Mouse (Mus musculus) ovary, postnatal 36 days (tissue): ENCODE measurements around the gene D6Ertd527e.

Experiments
- DNase-seq: peaks from one replicate; pipeline ENCODE4 v3.0.0; 2022; ENCODE audit warnings: low spot score, mixed read lengths

D6Ertd527e gene

DNA sequence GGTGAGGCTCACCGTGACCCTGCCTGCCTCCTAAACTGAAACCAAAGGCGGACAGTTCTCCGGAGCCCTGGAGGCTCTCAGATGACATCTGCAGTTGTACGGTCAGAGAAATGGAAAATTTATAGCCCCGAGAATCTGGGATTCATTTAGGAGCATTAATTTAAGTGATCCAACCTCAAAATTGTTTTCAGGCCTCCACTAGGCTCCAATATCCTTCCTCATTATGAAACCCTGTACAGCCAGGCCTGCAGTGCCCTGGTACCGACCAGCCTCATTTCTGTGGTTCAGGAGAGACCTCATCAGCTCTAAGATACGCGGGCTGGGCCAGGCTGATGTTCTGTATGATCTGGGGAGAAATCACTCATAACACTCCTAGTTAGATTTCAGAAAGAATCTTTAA, 46.9 kb downstream of the D6Ertd527e start:
- no peak for DNase-seq

DNA sequence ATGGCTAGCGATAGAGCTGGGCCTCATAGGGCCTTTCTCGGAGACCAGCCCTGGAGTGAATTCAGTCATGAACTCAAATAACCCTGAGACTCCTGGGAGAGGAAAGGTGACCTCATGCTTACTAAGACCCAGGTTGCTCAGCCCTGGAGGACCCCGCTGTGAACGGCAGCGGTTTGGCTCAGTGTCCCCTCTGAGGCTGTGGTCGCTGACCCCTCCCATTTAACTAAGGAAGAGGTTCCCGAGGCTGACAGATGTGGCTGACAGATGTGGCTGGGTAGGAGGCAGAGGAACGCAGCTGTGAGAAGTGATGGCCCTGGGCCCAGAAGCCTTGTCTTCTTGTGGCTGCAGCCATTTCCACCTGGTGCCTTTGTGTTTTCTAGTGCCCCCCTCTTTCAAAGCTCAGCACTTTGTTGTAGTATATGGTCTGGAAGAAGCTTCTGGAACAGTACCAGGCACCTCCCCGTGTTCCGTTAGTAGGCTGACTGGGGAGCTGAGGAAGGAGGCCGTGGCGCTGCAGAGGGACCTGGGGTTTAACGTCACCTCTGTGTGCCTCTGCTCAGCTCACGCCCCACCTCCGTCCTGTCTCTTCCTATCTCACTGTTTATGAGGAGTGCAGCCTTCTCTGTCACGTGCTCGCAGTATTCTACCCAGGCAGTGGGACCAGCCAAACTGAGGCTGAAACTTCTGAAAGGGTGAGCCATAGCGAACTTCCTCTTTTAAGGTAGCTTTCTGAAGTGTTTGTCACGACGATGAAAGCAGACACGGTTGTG, 48.1 kb downstream of the D6Ertd527e start:
- no peak for DNase-seq

DNA sequence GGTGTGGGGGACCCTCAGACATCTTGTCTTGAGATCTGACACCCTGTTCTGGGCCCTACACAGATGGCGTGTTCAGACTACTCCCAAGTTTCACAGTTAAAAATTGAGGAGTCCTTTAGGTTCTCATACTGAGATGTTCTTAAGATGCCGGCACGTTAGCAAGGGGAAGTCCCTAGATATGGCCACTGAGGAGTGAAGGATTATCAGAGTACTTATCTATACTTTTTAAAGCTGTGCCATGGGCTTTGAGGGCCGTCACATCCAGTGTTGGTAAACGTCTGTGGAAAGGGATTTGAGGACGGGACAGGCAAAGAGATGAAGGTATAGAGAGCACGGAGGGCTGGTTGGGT, 48.7 kb downstream of the D6Ertd527e start:
- no peak for DNase-seq

DNA sequence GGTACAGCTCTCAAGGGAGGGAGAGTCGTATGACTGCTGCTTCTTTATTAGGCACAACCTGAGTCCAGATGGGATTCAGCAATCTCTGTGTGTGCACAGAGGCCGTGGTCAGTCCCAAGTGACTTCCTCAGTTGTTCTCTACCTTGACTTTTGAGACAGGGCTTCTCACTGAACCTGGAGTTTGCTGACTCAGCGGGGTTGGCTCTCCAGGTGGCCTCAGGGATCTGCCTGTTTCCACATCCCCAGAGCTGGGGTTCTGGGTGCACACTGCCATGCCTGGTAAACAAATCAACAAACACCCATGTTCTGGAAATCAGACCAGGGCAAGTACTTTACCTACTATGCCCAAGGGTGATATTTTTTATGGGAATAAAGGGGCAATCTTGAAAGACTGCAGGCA, 49.3 kb downstream of the D6Ertd527e start:
- DNase-seq = no peak

DNA sequence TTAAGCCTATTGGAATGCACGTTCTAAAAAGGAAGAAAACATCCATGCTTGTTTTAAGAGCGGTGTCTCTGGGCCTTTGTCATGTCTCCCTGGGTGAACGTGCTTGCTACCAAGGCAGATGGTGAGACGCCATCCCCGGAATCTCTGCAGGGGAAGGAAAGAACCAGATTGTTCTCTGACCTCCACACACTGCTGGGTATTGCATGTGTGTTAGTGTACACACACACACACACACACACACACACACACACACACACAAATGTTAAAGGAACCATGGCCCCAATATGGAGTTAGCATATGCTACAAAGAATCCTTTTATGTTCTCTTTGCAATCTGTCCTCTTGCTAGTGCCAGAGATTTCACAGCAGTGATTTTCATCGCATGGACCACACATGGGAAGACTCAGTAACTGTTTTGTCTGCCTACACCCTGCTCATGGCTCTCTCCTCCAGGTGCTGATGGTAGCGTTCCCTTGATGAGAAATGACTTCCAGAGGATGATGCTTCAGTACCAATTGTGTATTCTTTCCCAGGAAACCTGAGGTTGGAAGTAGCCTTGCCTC, 53.6 kb downstream of the D6Ertd527e start:
- DNase-seq = no peak

DNA sequence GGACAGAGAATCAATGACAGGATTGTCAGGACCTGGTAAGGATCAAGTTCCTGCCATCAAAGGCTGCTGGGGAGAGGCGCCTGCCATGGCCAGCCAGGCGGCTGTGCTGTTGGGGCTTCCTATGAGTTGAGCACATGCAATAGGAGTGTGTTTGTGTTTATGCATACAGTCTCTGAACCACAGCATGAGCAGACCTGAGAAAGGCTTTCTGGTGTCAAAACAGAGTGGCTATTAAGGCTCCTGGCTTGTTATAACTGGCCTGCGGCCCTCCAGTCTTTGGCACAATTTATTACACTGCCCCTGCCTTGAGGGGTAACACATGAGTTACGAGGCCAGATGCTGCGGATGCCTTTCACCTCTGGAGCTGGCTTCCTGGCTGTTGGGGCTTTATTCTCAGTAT, 55.6 kb downstream of the D6Ertd527e start:
- no peak for DNase-seq

DNA sequence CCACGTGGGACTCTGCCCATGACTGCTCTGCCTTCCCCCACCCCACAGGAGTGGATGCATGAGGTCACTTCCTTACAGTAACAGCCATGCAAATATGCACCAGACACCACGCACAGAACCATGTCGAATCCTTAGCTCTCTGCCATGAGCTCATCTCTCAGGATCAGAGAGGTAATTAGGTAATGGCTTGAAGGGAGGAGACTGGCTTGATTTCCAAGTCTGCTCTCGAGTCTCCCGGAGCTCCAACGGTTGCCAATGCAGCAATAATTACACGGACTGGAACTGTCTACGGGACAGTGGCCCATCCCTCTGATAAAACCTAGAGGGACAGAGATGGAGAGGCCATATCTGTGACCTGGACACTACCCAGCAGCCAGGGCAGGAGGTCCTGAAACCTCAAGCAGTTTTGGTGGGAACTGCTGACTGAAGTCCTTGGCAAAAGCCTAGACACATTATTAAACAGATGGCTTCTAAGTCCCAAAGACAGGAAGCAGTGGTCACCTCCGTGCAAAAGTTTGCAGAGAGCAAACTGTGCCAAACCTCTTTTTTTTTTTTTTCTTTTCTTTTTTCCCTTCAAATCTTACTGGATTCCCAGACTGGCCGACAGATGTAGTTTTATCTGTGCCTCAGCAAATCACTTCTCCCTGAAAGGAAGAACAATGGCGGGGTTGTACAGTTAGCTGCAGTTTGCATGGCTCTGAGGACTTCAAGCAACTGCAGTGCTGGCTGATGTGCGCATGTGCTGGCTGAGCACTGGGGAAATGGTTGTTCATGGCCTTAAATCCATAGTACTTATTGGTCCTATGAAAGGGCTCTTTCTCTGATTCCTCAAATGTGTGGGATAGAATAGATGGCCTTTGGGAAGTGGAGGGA, 57.1 kb downstream of the D6Ertd527e start:
- DNase-seq = no peak
